Mouse (Mus musculus) heart, adult 2 months (tissue): ENCODE results near the gene Btbd11.

Experiments
- CTCF ChIP-seq: fragments of 200-600 bp; IDR thresholded peaks from 2 replicates; pipeline ENCODE4 v1.8.1; 2022; ENCODE audit warnings: antibody characterized with exemption, mild to moderate bottlenecking, moderate library complexity
- EP300 ChIP-seq: fragments of 200-500 bp; IDR thresholded peaks from 2 replicates; pipeline ENCODE4 v1.6.1; 2011; ENCODE audit warnings: low read depth, low read length, control low read depth; ENCODE audit not compliant: insufficient read depth
- POLR2A ChIP-seq: fragments of 200-500 bp; IDR thresholded peaks from 2 replicates; pipeline ENCODE4 v1.6.1; 2011; ENCODE audit warnings: mild to moderate bottlenecking, low read depth, low read length, control low read depth; ENCODE audit not compliant: insufficient read depth

GRCm38 (mm10) chr10:85354270-85354669 lies 32.3 kb upstream of the Btbd11 start:
- TF ChIP-seq CTCF (no peak), POLR2A (no peak), EP300 (no peak)
